Mouse (Mus musculus) thymus, postnatal 0 days (tissue): ENCODE results near the gene Smagp. TPM values are rescaled to one million over a fixed set of nuclear protein-coding genes. Genes with fewer than 3 reads are reported as not detected.

Source experiments
- DNase-seq: peaks from one replicate; pipeline ENCODE4 v3.0.0-alpha.2; 2015; ENCODE audit warnings: low spot score
- microRNA-seq: library from miRNA; unstranded; fragments of <30 nt; microRNA quantifications from one replicate; pipeline ENCODE4, GENCODE M21; 2016; ENCODE audit warnings: borderline number of aligned reads
- polyA plus RNA-seq: library from polyadenylated mRNA; unstranded; fragments of >200 nt; fragmentation: Nextera tagmentation; extraction: Ambion mirVana; gene quantifications from 2 replicates; pipeline ENCODE4 v1.2.1, GENCODE M21; 2015

Smagp gene
- polyA plus RNA-seq, 1 experiment from 2014 or later, result 4.8 TPM

DNA sequence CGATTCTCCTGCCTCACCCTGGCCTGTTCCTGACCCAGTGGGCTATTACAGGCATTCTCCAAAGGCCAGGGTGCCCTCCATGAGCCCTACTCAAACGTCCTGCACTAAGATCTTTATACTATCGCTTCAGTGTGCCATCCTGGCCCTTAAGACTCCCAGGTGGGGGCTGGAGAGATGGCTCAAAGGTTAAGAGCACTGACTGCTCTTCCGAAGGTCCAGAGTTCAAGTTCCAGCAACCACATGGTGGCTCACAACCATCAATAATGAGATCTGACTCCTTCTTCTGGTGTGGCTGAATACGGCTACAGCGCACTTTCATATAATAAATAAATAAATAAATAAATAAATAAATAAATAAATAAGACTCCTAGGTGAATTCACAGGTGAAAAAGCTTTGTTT, 43.9 kb downstream of the Smagp start:
- DNase-seq, result no peak

DNA sequence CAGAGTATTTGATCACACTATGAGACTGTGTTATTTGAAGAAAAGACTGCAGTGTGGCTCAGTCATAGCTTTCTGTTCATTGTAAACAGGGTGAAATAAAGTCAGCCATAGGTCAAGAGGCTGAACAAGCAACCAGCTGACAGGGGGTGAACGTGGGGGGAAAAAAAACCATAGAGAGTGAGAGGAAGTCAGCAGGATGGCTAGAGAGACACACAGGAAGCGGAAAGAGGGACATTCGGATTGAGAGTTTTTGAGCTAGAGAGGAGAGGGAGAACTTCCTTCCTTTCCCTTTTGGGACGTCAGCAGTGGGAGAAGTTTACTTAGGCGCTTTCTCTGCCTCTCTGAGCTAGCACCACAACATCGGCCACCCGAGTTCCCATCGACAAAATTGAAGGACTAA, 46.3 kb downstream of the Smagp start:
- DNase-seq, result no peak

DNA sequence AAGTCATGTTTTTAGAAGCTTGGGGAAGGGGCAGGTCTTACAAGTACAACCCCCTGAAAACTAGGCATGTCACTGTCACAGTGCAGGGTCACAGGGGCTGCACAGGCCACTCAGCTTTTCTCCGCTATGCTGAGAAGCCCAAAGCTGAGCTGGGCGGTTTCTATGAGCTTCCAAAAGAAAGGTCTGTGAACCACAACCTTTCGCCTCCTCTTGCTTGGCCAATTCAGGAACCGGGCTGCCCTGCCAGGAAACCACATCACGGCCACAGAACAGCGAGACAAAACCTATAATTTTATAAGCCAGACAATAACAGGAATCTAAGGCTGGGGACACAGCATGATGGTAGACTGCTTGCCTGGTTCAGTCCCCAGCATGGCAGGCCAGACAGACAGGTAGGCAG, 48.4 kb downstream of the Smagp start:
- DNase-seq, result no peak

DNA sequence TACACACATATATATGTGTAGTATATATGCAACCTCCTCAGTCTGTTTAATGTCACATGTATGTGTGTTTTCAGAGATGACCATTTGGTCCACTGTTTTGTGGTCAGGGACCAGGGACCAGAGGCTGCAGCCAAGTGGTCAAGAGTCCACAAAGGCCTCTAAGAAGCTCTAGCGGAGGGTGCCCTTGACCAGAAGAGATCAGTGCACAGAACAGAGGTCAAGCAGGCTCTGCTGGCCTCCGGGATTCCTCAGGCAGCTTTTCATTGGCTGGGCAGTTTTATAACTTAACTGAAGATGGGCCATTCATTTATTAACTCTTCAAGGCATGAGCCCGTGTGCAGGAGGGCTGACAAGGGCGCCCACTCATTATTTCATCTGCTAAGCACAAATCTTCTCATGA, 49.6 kb downstream of the Smagp start:
- no peak for DNase-seq

DNA sequence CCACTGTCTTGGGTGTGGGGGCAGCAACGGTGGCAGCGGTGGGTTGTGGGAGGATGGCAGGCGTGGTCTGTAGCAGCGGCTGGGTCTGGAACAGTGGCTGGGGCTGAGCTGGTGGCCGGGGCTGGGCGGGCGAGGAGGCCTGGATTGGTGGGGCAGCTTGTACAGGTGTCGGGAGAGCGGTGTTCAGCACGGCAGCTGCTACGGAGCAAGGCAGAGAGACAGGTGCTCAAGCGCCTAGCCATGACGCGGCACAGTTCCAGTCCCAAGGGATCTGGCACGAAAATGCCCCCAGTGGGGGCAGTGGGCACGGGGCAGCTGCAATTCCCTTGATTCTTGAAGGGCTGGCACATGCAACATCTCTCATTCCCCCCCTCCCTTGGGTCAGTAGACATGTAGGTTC, 50.8 kb downstream of the Smagp start:
- no peak for DNase-seq

DNA sequence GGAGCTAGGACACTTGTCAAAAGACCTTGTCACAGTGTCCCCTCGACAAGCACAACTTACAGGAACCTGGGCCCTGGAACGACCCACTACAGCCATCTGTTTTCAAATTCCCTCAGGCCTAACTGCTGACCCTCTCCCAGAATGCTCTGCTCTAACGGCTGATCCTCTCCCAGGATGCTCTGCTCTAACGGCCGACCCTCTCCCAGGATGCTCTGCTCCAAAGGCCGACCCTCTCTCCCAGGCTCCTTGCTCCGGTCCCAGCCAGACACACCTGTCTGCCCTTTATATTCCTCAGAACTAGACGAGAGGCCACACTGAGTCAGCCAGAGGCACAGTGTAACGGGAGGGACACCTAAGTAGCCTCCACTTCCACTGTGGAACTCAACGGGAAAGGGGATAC, 56.6 kb downstream of the Smagp start:
- DNase-seq, result no peak

DNA sequence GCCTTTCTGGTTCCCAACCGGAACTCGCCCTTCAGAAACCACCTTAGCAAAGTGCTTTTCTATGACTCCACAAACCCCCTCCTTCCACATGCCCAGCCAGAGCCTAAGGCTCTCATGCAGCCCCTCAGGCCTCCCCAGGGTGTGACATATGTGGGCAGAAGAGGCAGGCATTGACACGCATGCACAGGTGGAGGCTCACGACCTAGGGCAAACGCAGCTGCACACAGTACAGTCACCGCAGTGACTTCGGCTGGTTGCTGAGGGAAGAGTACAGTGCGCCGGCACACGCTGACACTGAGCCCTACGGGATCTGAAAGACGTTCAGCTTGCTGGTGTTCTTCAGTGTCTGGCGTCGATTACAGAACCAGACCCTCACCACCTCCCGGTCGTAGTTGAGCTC, 58.8 kb downstream of the Smagp start:
- no peak for DNase-seq

DNA sequence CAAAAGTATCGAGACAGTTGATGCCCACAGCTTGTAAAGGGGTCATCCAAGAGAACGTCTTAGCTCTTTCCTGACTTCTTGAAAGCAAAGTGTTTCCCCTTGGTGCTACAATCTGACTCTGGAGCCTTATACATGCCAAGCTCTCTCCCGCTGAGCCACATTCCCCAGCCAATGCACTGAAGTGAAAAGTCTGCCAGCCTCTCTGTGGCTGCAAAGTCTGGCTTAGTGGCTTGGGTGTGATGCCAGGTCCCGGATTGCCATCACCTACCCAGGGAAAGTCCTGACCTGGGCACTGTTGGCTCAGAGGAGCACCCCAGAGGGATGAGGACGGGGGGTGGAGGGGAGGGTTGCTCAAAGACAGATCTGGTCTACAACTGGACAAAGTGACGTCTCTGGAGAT, 59.9 kb downstream of the Smagp start:
- DNase-seq, result no peak

DNA sequence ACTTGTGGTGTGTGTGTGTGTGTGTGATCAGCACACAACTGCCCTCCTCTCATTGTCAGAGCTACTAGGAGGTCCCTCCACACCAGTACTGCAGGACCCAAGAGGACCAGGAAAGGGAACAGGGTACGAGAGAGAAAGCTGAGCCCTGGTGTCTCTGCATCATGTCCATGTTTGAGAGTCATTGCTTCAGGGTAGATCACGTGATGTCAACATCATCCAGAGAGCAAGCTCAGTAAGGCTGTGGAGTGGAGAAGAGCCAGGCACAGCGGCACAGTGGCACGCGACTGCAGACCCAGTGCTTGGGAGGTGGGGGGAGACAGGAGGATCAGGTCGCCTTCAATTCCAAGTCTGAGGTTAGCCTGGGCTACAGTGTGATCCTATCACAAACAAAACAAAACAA, 60.3 kb downstream of the Smagp start:
- DNase-seq, result no peak

DNA sequence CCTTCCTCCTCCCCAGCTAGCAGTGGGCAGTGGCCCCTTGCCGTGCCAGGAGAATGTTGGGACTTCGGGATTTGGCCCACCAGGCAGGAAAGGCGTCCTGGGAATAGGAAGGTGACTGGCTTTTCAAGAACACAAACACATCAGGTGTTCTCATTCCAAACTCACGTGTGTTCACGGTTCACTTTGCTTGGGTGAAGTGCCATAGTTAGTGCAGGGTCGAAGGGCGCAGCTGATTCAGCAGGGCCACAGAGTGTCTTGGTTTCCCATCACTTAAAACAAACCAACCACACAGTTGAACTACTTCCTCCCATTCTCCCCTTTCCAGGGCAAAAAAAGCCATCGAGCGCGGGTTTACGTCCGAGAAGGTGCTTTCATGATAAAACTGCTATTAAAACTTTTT, 61.4 kb downstream of the Smagp start:
- no peak for DNase-seq

DNA sequence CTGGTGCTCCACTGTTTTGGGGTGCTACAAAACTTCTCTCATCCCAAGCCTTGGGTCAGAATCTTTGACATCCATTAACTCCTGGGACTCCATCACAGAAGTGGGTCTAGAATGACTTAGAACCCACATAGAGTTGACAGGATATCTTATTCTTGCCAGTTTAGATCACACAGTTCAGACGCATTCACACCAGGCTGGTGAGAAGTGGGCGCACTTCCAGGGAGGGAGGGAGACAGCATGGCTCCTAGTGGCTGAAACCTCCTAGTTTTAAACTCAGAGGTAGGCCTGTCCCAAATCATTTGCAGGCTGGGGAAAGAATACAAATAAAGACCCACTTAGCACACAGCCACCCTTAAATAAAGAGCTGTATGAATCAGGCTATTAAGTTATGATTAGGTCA, 62.4 kb downstream of the Smagp start:
- DNase-seq, result no peak

DNA sequence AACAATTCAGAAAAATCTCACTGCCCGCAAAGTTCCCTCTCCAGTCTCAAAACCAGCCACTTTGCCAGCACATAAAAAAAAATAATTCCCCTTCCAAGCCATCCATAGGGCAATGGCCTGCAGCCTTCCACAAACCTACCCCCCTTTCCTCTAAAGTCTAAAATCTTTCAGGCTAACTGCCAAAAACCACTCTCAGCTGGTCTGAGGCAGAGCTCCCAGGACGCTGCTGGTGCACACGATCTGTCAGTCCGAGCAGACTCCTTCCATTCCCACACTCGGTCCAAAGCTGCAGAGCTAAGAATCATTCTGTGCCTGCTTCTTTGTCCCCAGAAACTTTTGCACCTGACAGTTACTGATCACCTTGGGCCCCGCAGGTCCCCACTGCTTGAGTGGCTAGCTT, 62.8 kb downstream of the Smagp start:
- no peak for DNase-seq

Small RNA genes lying within 50 kb of the gene (microRNA-seq; reads per million reads assigned to microRNA genes)
- gene Mir6961, result not detected

Other genes starting within 250 kb of the Smagp start
- gene Gm5475, start 214.8 kb downstream of the Smagp start, polyA plus RNA-seq, result 0.16 and 0.18 TPM in 2 replicates
- gene Slc11a2, start 211.9 kb downstream of the Smagp start, polyA plus RNA-seq, result 23.8 and 27.3 TPM in 2 replicates
- gene Letmd1, start 167.9 kb downstream of the Smagp start, polyA plus RNA-seq, result 25.2 and 26.3 TPM in 2 replicates
- 6.3 and 6.6 TPM in 2 replicates for gene Csrnp2, start 141.5 kb downstream of the Smagp start, polyA plus RNA-seq
- 7.0 and 8.4 TPM in 2 replicates for gene Tfcp2, start 84.9 kb downstream of the Smagp start, polyA plus RNA-seq
- 18.7 and 21.6 TPM in 2 replicates for gene Pou6f1, start 37.0 kb downstream of the Smagp start, polyA plus RNA-seq
- gene Dazap2, start 21.6 kb downstream of the Smagp start, polyA plus RNA-seq, result 266 and 303 TPM in 2 replicates
- gene Bin2, start 32.6 kb upstream of the Smagp start, polyA plus RNA-seq, result 33.1 and 45.9 TPM in 2 replicates
- gene Cela1, start 51.0 kb upstream of the Smagp start, polyA plus RNA-seq, result 6.2 and 13.1 TPM in 2 replicates
- 16.6 and 16.9 TPM in 2 replicates for gene Galnt6, start 92.4 kb upstream of the Smagp start, polyA plus RNA-seq
- 2.1 and 2.7 TPM in 2 replicates for gene Slc4a8, start 124.8 kb upstream of the Smagp start, polyA plus RNA-seq
- gene Scn8a, start 232.9 kb upstream of the Smagp start, polyA plus RNA-seq, result 2.0 and 2.1 TPM in 2 replicates